Mouse (Mus musculus) thymus, postnatal 14 days (tissue): ENCODE measurements at regions not wholly inside any gene's neighbourhood (a gene's known extent, or its start where the extent isn't known, plus 50 kb on each side); places are given as distances from the start of the nearest gene placed in this dataset.
A peak's percentile ranks its signal among the peaks of the same experiment; 100 is the strongest.

Experiments used
- DNase-seq: peaks from one replicate; pipeline ENCODE4 v3.0.0; 2021

DNA sequence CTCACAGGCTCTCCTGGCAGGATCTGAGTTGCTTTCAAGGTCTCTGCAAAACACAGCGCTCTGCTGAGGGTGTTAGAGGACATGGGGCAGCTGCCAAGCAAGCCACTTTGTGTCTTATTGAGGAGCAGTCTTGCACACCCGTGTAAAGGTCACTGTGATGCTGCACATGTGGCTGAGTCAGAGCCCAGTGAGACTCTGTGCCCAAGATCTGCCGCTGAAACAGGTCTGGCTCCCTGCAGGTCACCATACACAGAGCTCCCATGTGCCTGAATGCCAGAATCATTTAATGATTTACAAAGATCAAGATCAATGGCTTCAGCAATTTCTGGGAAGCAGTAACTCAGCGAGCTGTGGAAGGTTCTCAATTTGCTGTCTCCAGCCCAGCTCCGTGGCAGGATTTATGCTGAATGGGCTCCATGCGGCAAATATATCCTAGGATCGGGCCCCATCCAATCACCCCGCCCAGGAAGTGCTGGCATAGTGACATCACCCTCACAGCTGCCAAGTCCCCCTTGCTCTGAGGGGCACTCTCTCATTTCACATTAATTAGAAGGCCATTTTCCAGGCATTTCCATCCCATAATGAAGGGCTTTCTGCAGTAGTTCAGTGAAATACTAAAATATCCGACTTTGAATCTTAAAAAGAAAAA lies 330.1 kb downstream of the H2al1j start:
- no peak for DNase-seq

DNA sequence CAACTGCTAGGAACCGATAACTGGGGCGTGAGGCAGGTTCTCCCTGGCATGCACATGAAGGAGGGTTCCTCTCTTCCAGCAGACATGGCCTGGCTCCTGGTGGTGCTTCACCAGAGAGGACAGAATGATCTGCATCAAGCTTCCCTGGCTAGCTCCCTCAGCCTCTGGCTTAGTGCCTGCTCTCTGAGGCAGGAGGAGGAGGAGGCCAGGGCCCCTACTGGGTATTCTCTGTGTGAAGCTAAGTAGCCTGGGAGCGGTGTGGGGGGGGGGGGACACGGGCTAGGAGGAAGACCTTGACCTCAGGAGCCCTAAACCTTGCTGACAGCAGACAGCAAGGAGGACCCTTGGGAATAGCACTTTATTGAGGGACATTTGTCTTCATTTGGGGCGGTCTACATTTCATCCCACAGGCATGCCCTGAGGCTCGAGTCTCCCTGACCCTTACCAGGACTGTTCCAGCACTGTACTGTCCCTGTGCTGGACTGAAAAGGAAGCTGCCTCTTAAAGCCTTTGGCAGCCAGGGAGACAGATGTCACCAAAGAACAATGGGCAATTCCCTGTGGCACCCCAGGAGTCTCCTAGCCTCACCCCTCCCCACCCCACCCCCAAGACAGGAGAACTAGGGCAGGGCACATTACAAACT lies 335.7 kb downstream of the H2al1j start:
- DNase-seq = no peak

DNA sequence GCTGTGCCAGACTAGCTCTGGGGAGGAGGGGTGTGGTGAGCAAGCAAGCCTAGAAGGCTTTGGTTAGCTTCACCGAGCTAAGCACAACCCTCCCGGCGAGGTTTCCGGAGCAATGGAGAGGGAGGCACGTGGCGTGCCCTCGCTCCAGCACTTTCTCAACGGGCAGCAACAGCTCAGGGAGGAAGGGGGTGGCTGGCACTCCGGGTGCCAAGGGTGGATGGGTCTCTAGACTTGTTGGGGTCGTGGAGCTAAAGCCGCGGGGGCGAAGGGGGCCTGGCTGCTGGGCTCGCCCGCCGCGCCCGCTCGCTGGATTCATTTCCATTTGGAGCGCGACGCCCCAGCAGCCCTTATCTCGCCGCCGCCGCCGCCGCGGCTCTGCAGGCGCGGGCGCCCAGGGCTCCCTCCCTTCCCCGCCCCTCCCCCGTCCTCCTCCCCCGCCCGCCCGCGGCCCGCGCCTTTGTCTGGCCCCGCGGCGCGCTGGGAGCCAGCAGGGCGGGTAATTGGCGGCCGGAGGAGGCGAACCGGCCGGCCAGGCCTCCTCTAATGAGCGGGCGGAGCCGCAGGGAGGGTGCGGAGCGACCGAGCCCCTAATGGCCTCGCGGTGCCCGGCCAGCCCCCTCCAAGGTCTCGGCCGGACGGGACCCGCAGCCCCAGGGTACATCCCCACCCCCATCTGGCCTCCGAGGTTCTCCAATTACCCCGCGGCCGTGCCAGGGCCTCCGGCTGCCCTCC lies 336.9 kb downstream of the H2al1j start:
- DNase-seq = peak; percentile 71

DNA sequence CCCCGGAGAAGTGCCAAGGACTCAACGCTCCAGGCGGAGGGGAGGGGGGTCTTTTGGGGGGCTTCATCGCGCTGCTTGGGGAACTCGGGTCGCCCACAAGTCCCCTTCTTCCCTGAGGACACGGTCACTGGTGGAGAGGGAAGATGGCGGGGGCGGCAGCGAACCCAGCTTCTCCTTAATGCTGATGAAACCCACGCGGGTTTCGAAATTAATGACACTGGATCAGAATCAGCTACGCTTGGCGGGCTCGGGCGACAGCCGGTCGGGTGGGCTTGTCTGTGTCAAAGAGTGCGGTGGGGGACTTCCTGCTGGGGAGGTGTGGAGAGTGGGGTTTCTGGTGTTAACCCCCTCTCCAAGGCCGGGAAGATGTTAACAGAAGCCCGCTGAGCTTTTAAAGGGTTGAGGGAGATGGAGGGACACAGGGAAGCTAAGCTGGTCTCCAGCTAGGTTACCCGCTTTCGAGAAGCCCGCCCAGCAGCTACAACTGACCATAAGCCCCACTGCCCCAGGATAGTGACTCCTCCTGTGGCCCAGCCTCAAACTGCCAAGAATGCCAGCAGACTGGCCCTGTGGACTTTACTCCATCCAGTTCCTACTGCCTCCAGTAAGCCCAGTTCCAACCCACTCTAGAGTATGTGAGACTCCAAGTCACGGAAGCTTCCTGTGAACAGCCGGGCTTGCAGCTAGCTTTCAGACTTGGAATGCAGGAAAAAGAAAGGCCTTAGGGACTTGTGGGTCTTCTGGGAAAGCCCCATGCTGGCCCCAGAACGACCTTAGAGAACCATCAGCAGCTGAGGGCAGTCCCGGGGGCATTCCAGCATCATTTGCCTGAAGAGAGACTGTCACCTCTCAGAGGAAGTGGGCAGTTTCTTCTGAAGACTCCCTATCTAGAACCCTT lies 337.7 kb downstream of the H2al1j start:
- peak; percentile 23 for DNase-seq

DNA sequence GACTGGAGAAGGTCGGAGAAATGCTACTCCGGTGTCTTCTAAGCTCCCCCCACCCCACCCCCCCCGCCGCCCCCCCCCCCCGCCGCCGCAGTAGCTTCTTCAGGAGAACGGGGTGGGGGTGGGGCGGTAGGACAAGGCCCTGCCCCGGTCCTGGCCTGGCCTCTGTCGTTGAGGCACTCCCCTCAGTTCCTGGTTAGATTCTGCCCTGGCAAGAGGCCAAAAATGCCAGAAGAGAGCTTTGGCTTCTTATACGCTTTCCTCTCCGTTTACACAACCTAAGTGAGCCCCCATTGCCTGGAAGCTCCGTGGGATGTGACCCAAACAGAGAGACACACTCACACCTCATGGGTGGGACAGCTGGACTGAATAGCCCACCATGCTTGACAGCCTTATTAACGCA lies 338.9 kb downstream of the H2al1j start:
- no peak for DNase-seq

DNA sequence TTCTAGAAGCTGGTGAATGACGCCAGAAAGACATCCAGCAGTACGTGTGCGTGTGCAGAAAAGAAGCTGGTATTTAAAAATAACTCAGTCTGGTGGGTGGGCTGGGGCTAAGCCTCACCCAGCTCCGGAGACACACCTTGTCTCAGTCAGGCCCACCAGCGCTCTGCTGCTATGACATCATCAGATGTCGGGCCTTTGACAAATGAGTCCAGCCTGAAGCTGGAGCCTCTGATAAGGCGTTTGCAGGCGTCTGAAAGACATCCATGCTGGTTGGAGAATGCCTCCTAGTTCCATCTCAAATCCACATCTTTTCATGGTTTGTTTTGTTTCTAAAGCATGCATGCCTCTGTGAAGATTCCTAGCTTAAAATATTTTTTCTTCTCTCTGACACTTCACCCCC lies 344.2 kb downstream of the H2al1j start:
- DNase-seq = no peak

DNA sequence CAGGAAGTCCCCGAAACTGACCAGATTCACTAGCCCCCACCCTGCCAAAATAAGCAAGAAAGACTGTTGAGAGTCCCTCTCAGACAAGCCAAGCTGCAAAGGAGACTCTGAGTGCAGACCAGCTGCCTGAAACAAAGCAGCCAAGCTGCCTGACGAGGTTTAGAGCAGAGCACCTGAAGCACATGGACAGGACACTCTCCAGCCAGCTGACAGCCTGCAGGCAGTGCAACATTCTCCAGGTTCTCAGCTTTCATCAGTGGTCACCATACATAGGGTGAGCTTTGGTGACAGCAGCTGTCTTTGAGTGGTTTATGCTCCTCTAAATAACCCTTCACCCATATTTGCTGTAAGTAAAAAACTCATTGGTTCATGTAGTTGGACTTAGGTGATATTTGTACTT lies 350.5 kb downstream of the H2al1j start:
- no peak for DNase-seq

DNA sequence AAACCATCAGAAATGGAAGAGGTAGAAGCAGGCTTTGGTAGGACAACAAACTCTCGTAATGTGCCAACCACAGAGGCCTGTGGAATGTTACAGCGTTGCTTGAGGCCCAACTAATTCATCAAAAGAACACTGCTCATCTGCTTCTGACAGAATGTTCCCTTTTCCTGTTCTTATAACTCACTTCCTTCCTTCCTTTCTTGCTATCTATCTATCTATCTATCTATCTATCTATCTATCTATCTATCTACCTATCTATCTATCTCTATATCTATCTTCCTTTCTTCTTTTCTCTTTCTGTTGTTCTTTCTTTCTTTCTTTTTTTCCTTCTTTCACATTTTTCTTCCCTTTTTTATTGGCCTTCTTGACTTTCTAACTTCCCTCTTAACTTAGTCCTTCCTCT lies 353.7 kb downstream of the H2al1j start:
- DNase-seq = no peak

DNA sequence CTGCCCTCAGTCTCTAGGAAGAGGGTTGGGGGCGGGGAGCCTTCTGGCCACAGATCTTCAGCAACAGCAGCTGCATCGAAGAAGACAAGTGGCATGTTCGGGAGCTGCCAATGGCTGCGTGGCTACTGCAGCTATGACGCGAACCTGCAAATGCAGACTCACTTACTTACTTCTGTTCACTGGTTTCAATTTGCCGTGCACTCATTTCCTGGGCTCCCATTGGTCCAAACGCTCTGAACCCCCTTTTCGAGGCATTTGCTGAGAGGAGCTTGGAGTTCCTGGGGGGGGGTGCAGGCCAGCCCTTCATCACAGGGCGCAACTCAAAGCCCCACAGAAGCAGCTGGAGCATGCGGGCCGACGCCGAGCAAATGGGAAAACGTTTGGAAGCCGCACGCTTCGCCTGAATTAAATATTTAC lies 362.4 kb downstream of the H2al1j start:
- DNase-seq = peak; percentile 44

DNA sequence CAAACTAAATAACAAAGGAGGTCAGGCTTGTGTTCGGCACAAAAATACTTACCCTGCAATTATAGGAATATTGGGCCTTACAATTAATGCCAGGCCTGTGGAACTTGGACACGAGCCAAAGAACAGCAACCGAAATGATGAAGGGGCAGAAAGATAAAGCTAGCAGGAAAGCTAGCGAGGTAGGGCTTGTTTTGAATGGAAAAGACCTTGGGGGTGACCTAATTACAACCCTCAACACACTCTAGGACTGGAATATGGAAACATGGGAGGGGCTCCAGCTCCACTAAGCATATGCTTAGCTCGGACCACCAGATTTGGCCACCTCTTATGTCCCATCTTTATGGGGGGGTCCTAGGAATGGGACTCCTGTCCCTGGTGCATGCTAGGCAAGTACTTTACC lies 362.8 kb downstream of the H2al1j start:
- no peak for DNase-seq

DNA sequence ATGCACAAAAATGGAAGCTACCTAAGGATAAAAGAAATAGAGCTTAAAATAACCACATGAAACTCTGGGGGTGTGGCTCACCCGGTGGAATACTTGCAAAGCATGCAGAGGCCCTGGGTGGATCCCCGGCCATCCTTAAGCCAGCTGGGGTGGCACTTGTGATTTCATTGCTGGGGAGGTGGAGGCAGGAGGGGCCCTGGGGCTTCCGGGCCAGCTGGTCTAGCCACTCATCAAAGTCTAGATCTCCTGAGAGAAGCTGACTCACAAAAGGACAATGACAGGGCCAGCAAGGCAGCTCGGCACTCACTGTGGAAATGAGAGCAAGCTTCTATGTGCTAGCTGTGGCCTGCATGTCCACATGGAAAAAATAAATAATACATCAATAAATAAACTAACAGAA lies 363.4 kb downstream of the H2al1j start:
- no peak for DNase-seq

DNA sequence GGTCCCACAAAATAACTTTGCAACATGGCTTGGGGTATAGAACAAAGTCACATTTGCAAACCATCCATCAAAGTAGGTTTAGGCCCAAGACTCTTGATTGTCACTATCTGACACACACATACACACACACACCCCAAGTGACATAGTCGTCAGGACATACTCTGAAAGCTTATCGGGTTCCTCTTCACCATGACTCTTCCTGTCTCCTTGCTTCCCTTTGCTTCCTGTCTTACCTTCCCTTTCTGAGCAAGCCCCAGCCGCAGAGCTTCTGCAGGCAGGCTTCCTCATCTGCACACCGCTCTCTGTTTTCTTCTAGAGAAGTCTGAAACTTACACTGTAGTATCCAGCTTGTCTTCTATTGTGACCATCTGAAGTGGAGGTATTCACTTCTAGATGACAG lies 368.9 kb downstream of the H2al1j start:
- no peak for DNase-seq

DNA sequence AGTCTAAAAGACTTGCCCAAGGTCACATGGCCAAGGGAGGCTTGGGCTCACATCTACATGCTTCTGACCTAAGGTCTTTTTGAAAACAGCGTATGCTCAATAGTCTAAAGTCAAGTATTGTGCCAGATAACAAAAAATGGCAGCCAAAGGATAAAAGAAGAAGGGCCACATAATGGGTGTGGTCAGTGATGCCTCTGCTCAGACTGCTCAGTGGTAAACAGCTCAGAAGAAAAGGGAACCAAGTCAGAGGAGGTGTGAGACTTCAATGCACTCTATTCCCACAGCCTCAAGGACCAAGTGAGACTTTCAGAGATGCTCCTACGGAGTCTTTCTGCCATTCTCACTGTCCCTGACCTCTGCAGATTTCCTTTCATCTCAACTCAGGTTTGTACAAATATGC lies 373.5 kb downstream of the H2al1j start:
- DNase-seq = no peak

DNA sequence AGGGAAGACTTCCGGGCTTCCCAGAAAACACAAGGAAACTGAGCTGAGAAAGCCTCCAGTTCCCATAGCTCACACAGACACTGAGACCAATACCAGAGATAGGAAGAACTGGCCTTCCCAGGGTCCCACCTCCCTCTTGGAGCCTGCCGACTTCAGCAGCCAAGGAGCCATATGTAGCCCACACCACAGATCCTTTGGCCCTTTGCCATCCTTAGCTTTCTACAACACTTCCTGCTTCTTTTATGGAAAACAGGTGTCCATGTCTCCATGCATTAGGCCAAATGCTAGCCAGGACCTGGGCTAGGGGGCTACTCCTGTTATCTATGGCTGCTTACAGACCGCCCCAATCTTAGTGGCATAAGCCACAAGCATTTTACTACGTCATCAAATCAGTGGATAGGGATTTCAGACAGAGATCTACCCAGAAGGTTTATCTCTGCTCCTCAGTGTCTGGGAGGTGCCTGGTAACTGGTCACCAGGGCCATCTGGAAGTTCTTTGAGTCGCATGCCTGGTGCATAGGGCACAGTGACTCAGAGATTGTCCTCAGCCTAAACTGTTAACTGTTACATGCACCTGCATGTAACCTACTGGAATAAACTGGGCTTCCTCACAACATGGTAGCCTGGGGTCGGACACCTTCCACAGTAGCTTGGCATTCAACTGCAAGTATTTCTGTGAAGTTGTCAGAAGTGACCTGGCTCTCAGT lies 378.4 kb downstream of the H2al1j start:
- no peak for DNase-seq

DNA sequence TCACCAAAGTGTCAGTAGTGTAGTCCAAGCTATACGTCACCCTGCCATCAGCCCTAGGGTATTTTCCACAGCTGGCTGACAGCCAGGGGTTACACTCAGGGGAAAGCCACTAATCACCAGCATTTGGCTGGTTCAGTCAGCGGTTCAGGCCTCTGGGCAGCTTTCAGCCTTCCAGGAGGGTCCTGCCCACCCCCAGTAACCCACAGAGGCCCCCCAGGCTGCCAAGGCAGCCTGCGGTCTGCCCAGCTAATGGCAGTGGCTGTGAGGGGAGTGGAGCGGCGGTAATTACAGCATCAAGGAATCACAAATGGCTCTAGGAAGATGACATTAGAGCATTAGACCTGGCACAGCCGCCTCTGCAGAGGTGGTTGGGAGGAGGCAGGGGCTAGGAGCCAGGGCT lies 379.7 kb downstream of the H2al1j start:
- no peak for DNase-seq

DNA sequence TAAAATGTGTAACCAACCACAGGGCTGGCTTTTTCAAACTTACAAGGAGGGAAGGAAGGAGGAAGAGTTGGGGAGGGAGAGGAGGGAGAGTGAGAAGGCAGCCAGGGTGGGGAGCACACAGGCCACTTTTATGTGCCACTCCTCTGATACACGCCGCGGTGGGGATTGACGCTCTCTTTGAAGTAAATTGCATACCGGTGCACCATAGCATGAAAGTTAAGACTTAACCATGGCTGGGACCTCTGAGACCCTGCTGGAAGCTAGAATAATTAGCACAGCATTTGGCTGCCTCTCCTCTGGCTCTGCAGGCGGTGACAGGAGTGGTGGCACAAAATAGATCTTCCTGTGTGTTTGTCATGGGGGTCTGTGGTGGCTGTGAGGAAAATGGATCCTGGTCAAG lies 380.7 kb downstream of the H2al1j start:
- DNase-seq = no peak

DNA sequence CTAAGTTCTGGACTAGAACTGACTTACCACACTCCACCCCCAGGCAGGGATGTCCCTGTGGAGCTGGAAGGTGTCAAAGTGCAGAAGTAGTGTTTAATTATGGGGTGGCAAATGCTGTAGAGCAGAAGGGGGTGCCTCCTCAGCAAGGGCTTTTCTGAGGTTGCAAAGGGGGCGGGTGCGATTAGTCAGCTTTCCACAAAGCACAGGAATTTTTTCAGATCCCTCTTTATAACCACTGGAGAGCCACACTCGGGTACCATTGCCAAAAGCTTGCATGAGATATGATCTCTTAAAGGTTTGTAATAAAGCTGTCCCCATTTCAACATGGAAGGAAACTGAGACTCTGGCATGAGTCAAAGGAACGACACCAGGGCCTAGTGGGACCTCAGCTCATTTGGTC lies 381.7 kb downstream of the H2al1j start:
- no peak for DNase-seq

DNA sequence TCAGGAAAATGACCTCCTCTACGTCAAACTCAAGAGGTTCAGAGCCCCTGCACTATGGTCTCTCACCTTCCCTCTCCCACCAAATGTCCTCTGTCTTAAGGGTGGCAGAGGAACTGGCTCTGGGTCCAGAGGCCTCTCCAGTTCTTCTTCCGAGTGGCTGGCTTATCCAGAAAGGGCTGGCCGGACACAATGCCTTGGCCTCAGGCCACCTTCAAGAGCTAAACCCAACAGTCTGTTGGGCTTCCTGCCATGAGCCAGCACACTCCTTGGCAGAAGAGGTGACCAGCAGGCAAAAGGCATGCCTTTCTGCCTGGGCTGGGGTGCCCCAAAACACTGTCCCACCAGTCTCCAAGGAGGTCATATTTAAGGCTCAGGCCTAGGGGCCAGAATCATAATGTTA lies 385.8 kb downstream of the H2al1j start:
- no peak for DNase-seq

DNA sequence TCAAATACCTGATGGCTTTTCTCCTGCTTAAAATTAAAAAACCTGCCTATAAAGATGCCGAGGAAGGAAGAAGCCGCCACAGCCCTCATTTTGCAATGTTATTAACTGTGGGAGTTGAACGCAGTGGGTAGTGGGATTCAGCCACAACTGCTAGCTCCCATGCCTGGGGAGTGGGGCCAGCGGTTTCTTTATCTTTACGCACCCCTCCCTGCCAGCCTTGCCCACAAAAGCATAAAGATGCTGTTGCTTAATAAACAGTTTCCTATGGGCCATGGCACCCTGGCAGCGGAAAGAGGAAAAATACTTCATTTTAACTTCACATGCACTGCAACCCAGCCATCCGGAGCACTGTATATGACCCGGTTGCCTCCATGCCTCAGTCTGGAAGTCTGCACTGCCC lies 389.2 kb downstream of the H2al1j start:
- no peak for DNase-seq

DNA sequence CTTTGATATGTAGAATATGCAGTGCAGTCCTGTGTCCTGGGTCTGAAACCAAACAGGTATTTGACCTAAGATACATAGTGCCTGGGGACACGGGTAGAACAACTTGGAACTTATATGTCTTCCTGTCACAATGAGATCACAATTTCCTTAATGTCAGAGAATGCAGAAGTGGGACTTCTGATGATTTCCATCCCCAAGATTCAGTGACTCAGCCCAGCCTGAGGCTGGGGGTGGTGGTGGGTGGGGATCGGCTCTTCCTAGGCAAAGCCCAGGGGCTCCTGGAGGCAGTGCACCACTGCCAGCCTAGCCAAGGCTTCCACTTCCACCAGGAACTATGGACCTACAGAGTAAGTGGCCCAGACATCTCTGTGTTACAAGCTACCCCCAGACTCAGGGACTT lies 391.2 kb downstream of the H2al1j start:
- no peak for DNase-seq

DNA sequence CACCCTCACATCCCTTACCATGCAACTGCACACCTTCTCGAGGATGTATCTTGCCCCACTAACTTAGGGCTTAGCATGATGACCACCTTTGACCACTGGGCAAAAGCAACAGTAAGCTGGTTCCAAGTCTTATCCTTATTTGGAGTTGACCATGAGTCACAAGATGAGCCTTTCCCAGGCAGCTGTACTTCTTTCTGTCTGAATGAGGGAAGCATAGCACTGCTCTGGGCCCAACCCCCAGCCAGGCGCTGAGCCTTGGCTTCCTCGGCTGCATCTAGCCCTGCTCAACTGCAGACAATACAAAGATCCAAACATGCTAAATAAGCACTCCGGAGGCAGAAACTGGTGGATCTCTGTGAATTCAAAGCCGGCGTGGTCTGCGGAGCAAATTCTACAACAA lies 392.9 kb downstream of the H2al1j start:
- DNase-seq = no peak

DNA sequence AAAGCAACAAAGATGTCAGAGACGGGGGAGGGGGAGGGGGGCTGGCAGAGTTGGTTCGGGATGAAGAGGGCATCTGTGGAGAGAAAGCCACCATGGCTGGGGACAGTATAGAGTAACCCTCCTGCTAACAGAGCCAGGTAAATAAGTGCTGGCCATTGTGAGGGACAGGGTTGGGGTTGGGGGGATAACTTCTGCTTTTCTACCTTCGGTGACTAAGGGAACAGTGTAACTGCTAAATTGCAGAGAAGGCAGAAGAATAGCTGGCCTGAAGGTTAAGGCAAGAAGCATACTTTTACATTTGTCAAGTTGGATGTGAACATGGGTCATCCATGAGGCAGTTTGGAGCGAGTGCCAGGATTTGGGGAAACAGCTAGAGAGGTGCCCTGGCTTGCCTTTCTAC lies 395.1 kb downstream of the H2al1j start:
- DNase-seq = no peak

DNA sequence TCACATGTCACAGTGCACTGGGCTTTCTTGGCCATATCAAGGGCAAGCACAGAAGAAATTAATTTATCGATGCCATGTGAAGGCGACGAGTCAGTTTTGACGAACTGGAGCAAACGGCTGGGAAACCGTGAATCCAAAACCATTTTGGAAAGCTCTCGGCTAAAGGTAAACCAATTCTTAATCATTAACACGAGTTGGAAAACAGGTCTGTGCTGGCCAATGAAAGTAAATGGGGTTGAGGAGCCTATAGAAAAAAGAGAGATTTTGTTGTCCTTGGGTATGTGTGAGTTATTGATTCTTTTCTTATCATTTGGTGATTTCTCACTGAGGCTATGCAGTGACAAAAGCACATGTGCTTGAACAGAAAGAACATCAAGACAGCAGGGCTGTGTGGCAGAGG lies 397.1 kb downstream of the H2al1j start:
- DNase-seq = no peak
